Mouse (Mus musculus) gastrocnemius, postnatal 14 days (tissue): ENCODE measurements around the gene Nuf2. TPM values are rescaled to one million over a fixed set of nuclear protein-coding genes. Genes with fewer than 3 reads are reported as not detected.

Source experiments
- DNase-seq: peaks from one replicate; pipeline ENCODE4 v3.0.0; 2021; ENCODE audit warnings: mixed read lengths
- intact Hi-C: fragments of 180-260 bp; cut with DNase I; formaldehyde crosslinking; loops from one replicate; pipeline ENCODE4 v1.15.1; 2025; ENCODE audit warnings: low total_unique reads
- total RNA-seq, 2 experiments: library from RNA; stranded (reverse); gene quantifications; 2 replicates each; pipeline ENCODE4 v1.2.3; 2021

The Nuf2 gene
- total RNA-seq, 2 experiments from 2014 or later, result 3.0 to 3.9 TPM

DNA sequence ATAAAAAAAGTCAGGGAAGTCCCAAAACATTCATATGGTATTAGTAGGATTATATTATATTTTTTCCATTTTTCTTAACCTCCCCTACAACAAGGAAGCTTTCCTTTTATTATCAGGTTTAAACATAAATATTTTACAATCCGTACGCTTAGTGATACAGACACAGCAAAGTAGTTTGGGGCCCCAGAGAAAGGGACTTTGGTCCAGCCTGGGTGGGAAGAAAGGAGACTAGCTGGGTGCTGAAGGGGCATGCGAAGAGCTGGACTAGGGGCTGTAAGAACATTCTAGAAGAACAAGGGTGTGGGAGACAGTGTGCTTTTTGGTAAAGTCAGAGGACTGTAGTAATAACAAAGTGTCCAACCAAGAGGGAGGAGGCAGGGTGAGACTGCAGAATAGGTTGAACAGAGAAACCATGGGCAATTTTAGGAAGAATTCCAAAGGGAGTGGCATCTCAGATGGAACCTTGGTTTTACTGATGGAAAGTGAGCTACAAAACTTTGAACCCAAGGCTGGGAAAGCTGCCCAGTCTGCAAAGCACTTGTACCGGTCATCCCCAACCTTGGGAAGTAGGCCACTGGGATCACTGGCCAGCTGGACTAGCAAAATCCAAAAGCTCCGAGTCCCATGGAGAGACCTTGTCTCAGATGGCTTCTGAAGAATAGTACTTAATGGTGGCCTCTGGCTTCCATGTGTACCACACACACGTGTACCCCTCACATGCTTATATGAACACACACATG lies 48.5 kb downstream of the Nuf2 start:
- no peak for DNase-seq
- intact Hi-C loops, result no loop called here

DNA sequence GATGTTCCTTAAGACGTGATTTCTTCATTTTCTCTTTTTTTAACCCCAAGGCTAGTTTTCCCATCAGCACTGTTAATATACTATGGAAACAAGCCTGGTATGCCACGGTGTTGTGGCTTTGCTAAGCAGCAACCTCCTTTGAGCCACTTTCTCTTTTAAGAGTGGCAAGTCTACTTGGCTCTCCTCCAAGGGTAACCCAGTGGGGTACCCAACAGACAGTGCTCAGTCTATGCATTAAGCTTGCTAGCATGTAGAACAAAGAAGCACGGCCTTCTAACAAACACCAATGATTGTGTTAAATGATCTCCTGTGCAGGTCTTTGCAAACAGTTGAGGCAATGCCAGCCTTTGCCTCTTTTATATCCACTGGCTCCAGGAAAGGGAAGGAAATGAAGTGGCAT lies 60.1 kb downstream of the Nuf2 start:
- no peak for DNase-seq
- intact Hi-C loops, result no loop called here

- intact Hi-C loops, result no loop called here
- no peak for DNase-seq
These were observed 63.5 kb downstream of the Nuf2 start for GRCm38 (mm10) chr1:169467791-169468190.

DNA sequence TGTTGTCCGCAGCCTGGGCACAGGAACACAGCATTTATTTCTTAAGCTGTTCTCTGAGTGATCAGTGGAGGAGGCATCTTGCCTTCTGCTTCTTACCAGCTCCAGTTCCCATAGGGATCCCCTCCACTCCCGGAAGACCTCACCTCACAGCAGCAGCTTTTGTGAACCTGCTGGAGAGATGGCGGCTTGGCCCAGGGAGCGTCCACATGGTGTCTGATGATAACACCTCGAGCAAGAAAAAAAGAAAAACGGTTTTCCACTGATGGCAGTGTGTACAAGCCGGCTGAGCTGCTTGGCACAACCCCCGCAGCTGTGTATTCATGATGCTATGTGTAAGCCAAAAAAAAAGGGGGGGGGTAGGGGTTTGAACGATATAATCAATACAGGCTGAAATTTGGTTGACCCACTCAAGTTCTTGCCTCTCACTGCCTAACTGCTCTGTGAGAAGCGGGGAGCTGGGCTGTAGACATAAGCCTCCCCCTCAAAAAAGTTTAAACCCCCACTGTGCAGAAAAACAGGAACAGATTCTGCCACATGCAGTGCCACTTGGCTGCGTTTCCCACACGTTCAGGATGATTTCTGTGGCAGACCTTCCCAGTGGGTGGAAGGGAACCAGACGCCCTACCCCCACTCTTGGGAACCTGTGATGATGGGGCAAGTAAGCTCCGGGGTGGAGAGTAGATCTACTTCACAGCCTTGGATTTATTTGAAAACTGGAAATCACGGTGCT lies 68.7 kb downstream of the Nuf2 start:
- intact Hi-C loops, result no loop called here
- DNase-seq, result no peak

DNA sequence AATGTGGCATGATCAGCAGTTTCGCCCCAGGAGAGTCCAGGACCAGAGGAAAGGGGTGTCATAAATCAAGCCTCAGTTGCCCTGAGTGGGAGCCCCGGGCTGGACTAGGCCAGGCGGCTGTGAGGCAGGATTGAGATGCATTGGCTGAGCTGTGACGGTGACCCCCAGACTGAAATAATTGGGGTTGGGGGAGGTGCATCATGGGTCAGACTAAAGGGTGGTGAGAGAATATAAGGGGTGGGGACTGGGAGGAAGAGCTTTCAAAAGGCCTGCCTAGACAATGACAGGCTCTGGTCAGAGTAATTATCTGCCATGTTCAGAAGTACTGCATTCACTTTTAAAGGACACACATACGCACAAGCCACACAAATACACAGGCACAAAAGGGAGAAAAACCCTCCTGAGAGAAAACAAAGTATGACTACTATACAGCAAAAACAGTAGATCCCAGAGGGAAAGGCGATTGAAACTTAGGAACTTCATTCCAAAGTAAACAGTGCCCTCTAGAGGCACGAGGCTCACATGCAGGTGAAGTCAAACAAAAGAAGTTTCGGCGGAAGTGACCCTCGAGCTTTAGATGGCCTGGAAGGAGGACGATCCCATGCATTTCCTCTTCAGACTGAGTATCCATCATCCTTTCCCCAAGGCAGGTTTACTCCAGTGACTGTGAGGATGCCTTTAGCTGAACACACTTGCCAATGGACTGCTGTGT lies 72.0 kb downstream of the Nuf2 start:
- intact Hi-C loops, result no loop called here
- DNase-seq, result peak; percentile 42

Other genes starting within 250 kb of the Nuf2 start
- 100 to 1,000 TPM; 213 to 234 TPM for gene Rgs5, start 124.0 kb upstream of the Nuf2 start, total RNA-seq
- gene Rgs4, start 216.2 kb upstream of the Nuf2 start, total RNA-seq, result 1 to 10 TPM; 8.4 to 9.1 TPM